Mouse (Mus musculus): ENCODE results near the gene Ndufv1. TPM values are rescaled to one million over a fixed set of nuclear protein-coding genes. Genes with fewer than 3 reads are reported as not detected.

Ndufv1 gene
- total and polyA plus RNA-seq, 2 experiments from 2014 or later = 137 to 271 TPM

DNA sequence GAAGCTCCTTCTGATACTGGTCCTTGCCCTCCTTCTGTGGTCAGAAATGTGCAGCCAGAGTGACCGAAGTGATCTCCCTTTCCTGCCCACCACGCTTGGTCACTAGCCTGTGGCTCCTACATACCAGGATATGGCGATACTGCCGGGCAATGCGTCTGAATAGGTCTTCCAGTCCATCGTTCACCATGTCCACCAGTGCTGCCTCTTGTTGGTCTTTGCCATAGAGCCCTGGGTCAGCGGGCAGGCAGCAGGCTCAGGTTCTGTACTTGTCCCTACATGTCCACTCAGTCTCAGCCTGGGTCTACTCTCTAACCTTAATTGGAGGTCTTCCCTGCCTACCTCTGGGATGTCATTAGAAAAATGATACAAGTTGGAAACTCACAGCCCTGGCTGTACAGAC lies 45.4 kb upstream of the Ndufv1 start:
- ATAC-seq (ENCODE audit: low FRiP score) = no peak

DNA sequence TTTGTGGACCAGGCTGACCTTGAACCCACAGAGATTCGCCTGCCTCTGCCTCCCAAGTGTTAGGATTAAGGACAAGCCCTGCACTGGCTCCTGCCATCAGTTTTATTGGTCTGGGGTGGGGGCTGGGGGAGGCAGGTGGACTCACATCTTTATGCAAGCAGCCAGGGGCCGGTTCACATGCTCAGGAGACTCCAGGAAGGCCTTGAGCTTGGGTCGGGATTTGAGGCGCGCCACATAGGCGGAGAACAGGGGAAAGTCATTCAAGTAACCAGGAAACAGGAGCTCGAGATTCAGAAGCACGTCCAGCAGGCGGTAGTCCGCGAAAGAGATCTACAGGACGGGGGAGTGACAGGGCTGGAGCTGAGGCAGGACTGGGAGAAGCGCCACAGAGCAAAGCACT lies 44.8 kb upstream of the Ndufv1 start:
- no peak overlapping the region for H3K27ac ChIP-seq (ENCODE audit: low read depth, low read length)
- H3K36me3 ChIP-seq (ENCODE audit: insufficient read depth, low read length) = no peaks in the 10 kb centered on the region
- no peak for TF ChIP-seq CTCF (IDR thresholded peaks at IDR 0.05)
- H3K9ac ChIP-seq (replicated peaks; ENCODE audit: low read length, poor library complexity, severe bottlenecking) = no peak overlapping the region
- H3K4me1 ChIP-seq (ENCODE audit: insufficient read depth, low read length) = no peaks in the 10 kb centered on the region
- WGBS = 85% methylated on average over 13 of the region's 13 CpGs
- no peak overlapping the region for H3K4me3 ChIP-seq (ENCODE audit: low read depth, low read length)
- H3K9me3 ChIP-seq (ENCODE audit: low read length) = no peaks in the 10 kb centered on the region
- ATAC-seq (ENCODE audit: low FRiP score) (no peak), DNase-seq (ENCODE audit: low spot score) (no peak)
- H3K27me3 ChIP-seq (ENCODE audit: insufficient read depth, low read length) = no peaks in the 10 kb centered on the region
- no peak overlapping the region for H3K4me2 ChIP-seq (ENCODE audit: low read depth, low read length, poor library complexity, severe bottlenecking)

More for the DNA sequence above, 45.4 kb upstream of the Ndufv1 start:
- Histone ChIP-seq H3K27ac (ENCODE audit: low read depth, low read length) (no peak overlapping the region), H3K36me3 (ENCODE audit: insufficient read depth, low read length) (no peaks in the 10 kb centered on the region), H3K9ac (replicated peaks; ENCODE audit: low read length, poor library complexity, severe bottlenecking) (no peak overlapping the region), H3K27me3 (ENCODE audit: insufficient read depth, low read length) (no peaks in the 10 kb centered on the region), H3K9me3 (ENCODE audit: low read length) (no peaks in the 10 kb centered on the region), H3K4me3 (ENCODE audit: low read depth, low read length) (no peak overlapping the region), H3K4me1 (ENCODE audit: insufficient read depth, low read length) (no peaks in the 10 kb centered on the region), H3K4me2 (ENCODE audit: low read depth, low read length, poor library complexity, severe bottlenecking) (no peak overlapping the region)
- no peak for DNase-seq (ENCODE audit: low spot score)
- 95% methylated on average over 7 of the region's 7 CpGs for WGBS
- no peak for TF ChIP-seq CTCF (IDR thresholded peaks at IDR 0.05)

DNA sequence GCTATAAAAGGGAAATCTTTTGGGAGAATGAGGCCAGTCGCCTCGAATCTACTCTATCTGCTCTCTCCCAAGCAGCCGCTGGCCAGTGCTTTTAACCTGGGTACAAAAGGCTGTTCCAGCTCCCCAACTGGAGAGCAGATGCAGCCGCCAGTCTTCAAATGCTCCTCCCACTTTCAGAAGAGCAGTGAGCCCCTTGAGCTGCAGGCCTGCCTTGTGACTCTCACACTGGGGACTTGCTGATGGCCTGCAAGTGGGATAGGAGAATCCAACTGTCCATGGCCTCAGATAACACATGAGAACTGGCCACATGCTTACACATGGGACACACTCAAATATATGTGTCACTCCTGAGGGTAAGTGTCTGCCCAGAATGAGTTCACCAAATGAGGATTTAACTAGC lies 44.1 kb upstream of the Ndufv1 start:
- no peak for TF ChIP-seq CTCF (IDR thresholded peaks at IDR 0.05)
- ATAC-seq (ENCODE audit: low FRiP score) (no peak), DNase-seq (ENCODE audit: low spot score) (no peak)
- Histone ChIP-seq H3K36me3 (ENCODE audit: insufficient read depth, low read length) (no peaks in the 10 kb centered on the region), H3K4me3 (ENCODE audit: low read depth, low read length) (no peak overlapping the region), H3K27me3 (ENCODE audit: insufficient read depth, low read length) (no peaks in the 10 kb centered on the region), H3K27ac (ENCODE audit: low read depth, low read length) (no peak overlapping the region), H3K4me1 (ENCODE audit: insufficient read depth, low read length) (no peaks in the 10 kb centered on the region), H3K9me3 (ENCODE audit: low read length) (no peaks in the 10 kb centered on the region), H3K9ac (replicated peaks; ENCODE audit: low read length, poor library complexity, severe bottlenecking) (no peak overlapping the region), H3K4me2 (ENCODE audit: low read depth, low read length, poor library complexity, severe bottlenecking) (no peak overlapping the region)
- WGBS = 44% methylated on average over 4 of the region's 4 CpGs

DNA sequence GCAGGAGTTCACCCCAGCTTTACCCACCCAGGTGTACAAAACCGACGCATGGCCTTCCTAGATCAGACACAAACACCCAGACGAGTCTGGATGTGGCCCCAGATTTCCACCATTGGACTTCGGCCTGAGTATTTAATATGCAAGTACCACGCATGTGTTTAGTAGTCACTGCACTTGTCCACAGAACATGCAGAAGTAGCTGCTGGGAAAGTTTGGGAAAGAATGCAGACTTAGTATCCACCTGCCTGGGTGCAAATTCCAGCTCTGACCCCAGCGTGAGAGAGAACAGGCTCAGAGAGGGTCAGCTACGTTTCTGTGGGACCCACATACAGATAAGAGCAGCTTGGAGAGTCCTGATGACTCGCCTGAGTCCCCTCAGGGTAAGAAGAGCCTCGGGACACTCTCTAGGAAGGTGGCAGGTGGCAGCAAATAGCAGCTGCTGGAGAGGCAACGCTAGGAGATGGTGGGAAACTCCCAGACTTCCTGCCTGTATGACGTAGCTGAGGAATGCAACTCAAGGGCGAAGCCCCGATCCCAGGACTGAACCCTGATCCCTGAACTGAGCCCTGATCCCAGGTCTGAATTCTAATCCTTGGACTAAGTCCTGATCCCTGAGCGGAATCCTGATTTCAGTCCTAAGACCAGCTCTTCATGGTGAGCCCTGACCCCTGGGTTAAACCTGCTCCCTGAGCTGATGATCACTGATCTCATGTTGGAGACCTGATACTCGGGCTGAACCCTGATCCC lies 43.5 kb upstream of the Ndufv1 start:
- Histone ChIP-seq H3K36me3 (ENCODE audit: insufficient read depth, low read length) (no peaks in the 10 kb centered on the region), H3K27ac (ENCODE audit: low read depth, low read length) (no peak overlapping the region), H3K4me3 (ENCODE audit: low read depth, low read length) (no peak overlapping the region), H3K4me2 (ENCODE audit: low read depth, low read length, poor library complexity, severe bottlenecking) (no peak overlapping the region), H3K9me3 (ENCODE audit: low read length) (no peaks in the 10 kb centered on the region), H3K4me1 (ENCODE audit: insufficient read depth, low read length) (no peaks in the 10 kb centered on the region), H3K9ac (replicated peaks; ENCODE audit: low read length, poor library complexity, severe bottlenecking) (no peak overlapping the region), H3K27me3 (ENCODE audit: insufficient read depth, low read length) (no peaks in the 10 kb centered on the region)
- no peak for TF ChIP-seq CTCF (IDR thresholded peaks at IDR 0.05)
- WGBS = 63% methylated on average over 15 of the region's 15 CpGs
- ATAC-seq (ENCODE audit: low FRiP score) (no peak), DNase-seq (ENCODE audit: low spot score) (no peak)

DNA sequence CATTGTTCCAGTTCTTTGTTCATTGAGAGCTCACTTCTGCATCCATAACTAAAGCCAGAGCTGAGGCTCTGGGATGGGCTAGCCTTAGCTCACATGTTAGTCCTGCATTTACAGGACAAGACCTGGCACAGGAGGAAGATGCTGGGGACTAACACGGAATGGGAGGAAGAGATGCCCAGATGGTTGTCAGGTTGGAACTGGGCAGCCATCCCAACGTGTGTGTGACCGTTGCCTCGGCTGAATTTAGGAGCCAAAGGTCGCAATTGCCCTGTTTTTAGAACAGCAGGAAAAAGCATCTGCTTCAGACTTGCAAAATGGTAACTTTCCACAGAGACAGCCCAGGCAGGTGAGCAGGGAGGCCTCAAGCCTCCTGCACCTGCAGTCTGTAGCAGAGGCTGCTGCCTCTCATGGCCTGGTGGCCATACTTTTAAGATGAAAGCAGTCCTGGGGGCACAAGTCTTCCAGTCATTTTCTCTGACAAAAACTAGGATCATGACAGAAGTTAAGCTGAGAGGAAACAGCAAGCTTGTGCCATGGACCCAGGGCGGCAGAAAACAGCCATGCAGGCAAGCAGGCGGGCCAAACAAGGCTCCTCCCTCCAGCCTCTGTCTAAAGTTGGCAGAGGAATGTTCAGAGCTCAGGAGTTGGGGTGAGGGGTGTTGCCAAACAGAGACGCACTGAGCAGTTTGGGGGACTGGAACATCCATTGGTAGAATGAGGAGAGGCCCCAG lies 42.8 kb upstream of the Ndufv1 start:
- 71% methylated on average over 8 of the region's 8 CpGs for WGBS
- H3K4me3 ChIP-seq (ENCODE audit: low read depth, low read length) = no peak overlapping the region
- H3K27ac ChIP-seq (ENCODE audit: low read depth, low read length) = no peak overlapping the region
- no peaks in the 10 kb centered on the region for H3K9me3 ChIP-seq (ENCODE audit: low read length)
- no peak for DNase-seq (ENCODE audit: low spot score)
- no peak overlapping the region for H3K9ac ChIP-seq (replicated peaks; ENCODE audit: low read length, poor library complexity, severe bottlenecking)
- ATAC-seq (ENCODE audit: low FRiP score) = no peak
- TF ChIP-seq CTCF (IDR thresholded peaks at IDR 0.05) = no peak
- H3K36me3 ChIP-seq (ENCODE audit: insufficient read depth, low read length) = no peaks in the 10 kb centered on the region
- H3K4me2 ChIP-seq (ENCODE audit: low read depth, low read length, poor library complexity, severe bottlenecking) = no peak overlapping the region
- no peaks in the 10 kb centered on the region for H3K4me1 ChIP-seq (ENCODE audit: insufficient read depth, low read length)
- H3K27me3 ChIP-seq (ENCODE audit: insufficient read depth, low read length) = no peaks in the 10 kb centered on the region

DNA sequence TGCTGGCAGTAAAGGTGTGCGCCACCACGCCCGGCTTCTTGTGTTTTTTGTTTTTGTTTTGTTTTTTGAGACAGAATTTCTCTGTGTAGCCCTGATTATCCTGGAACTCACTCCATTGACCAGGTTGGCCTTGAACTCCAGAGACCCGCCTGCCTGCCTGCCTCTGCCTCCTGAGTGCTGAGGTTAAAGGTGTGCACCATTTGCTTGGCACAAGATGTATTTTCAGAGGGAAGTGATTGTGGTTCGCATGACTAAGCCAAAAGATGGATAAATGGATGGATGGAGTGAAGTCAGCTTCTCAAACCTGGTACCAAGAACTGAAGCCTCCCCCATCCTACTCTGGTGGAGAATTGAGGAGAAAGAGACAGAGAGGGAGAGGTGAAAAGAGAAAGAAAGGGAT lies 42.0 kb upstream of the Ndufv1 start:
- TF ChIP-seq CTCF (IDR thresholded peaks at IDR 0.05) = no peak
- 88% methylated on average over 5 of the region's 5 CpGs for WGBS
- H3K36me3 ChIP-seq (ENCODE audit: insufficient read depth, low read length) = no peaks in the 10 kb centered on the region
- no peak overlapping the region for H3K9ac ChIP-seq (replicated peaks; ENCODE audit: low read length, poor library complexity, severe bottlenecking)
- ATAC-seq (ENCODE audit: low FRiP score) (no peak), DNase-seq (ENCODE audit: low spot score) (no peak)
- no peaks in the 10 kb centered on the region for H3K27me3 ChIP-seq (ENCODE audit: insufficient read depth, low read length)
- H3K4me1 ChIP-seq (ENCODE audit: insufficient read depth, low read length) = no peaks in the 10 kb centered on the region
- H3K27ac ChIP-seq (ENCODE audit: low read depth, low read length) = no peak overlapping the region
- H3K4me2 ChIP-seq (ENCODE audit: low read depth, low read length, poor library complexity, severe bottlenecking) = no peak overlapping the region
- no peaks in the 10 kb centered on the region for H3K9me3 ChIP-seq (ENCODE audit: low read length)
- H3K4me3 ChIP-seq (ENCODE audit: low read depth, low read length) = no peak overlapping the region
